Comparison of ENCODE assay signal across 16 mouse cellular contexts in the genomic region with DNA sequence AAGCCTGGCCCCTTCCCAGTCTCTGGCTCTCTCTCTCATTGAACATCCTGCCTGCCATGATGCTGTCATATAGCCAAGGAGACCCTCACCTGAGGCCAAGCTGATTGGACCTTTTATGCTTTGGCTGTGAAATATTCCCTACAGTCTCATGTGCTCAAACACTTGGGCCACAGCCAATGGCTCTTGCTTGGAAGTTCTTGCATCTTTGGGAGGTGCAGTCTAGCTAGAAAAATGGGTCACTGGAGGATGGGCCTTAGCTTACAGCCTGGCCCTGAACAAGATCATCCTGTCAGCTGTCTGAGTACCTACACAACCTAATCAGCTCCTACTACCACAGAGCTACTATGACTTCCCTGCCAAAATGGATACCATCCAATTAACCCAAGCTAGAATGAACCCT.
DNase-seq lines count a peak whose midpoint lies in the region; ATAC-seq lines count a peak whose summit lies in the region.
"Had no signal": no experiment of that assay in that cellular context is flagged by ENCODE, and none has a peak within 500 bp of the region (broad histone marks: within the 10 kb centered on the region; RNA-seq: fewer than 3 reads in every experiment).

No protein-coding gene starts in this region.

- H3K4me3 ChIP-seq in forebrain, embryonic 13.5 days, result no peak overlapping the region
- H3K4me3 ChIP-seq: embryonic facial prominence, embryonic 10.5 days; heart, embryonic 12.5 days; hindbrain, embryonic 10.5 days; hindbrain, embryonic 15.5 days had no signal

- peaks cover 14% of the 10 kb centered on the region for H3K9me3 ChIP-seq in forebrain, embryonic 13.5 days (replicated peaks)
- H3K9me3 ChIP-seq: hindbrain, embryonic 10.5 days; hindbrain, embryonic 15.5 days had no signal

- DNase-seq in adrenal gland, adult 2 months, result peak; percentile 61
- DNase-seq in adrenal gland, adult 18-20 months (ENCODE audit: low spot score in 2 of 2), result no peak
- peak; percentile 3 for DNase-seq in gastrocnemius, adult 18-20 months (ENCODE audit: low spot score)
- no peak for DNase-seq in gastrocnemius, postnatal 36 days
- peak; percentile 59 for DNase-seq in adrenal gland, postnatal 14 days
- DNase-seq in left cerebral cortex, postnatal 4 days, result no peak
- DNase-seq: cerebellum, adult 8-10 months; gastrocnemius, postnatal 14 days; kidney, adult 8-10 months had no signal

- no peak overlapping the region for H3K27ac ChIP-seq in forebrain, embryonic 13.5 days
- H3K27ac ChIP-seq: embryonic facial prominence, embryonic 10.5 days; hindbrain, embryonic 10.5 days; hindbrain, embryonic 15.5 days had no signal

- no peaks in the 10 kb centered on the region for H3K27me3 ChIP-seq in forebrain, embryonic 13.5 days
- H3K27me3 ChIP-seq: heart, embryonic 12.5 days; hindbrain, embryonic 15.5 days had no signal

- no peaks in the 10 kb centered on the region for H3K4me1 ChIP-seq in forebrain, embryonic 13.5 days
- H3K4me1 ChIP-seq: embryonic facial prominence, embryonic 10.5 days; heart, embryonic 12.5 days; hindbrain, embryonic 10.5 days; hindbrain, embryonic 15.5 days had no signal

- H3K9ac ChIP-seq in forebrain, embryonic 13.5 days, result no peak overlapping the region
- H3K9ac ChIP-seq: heart, embryonic 12.5 days; hindbrain, embryonic 15.5 days had no signal

- H3K36me3 ChIP-seq in forebrain, embryonic 13.5 days (ENCODE audit: poor library complexity, severe bottlenecking), result no peaks in the 10 kb centered on the region
- H3K36me3 ChIP-seq: embryonic facial prominence, embryonic 10.5 days; heart, embryonic 12.5 days; hindbrain, embryonic 10.5 days; hindbrain, embryonic 15.5 days had no signal

- no peak overlapping the region for H3K4me2 ChIP-seq in forebrain, embryonic 13.5 days
- H3K4me2 ChIP-seq: heart, embryonic 12.5 days; hindbrain, embryonic 15.5 days had no signal

- ATAC-seq in forebrain, embryonic 13.5 days, result no peak
- ATAC-seq: forebrain, embryonic 14.5 days; intestine, embryonic 16.5 days had no signal

- intact Hi-C loops in gastrocnemius, postnatal 36 days (cut with DNase I), result no loop called here
- intact Hi-C loops in left cerebral cortex, postnatal 4 days (cut with DNase I), result no loop called here

Comparison
In these comparisons a context has a peak if more than half of its experiments do, and no peak if none do; other contexts are left out.
1. DNase-seq: peak in adrenal gland, adult 2 months (single experiment), gastrocnemius, adult 18-20 months (single experiment) and adrenal gland, postnatal 14 days (single experiment); none in adrenal gland, adult 18-20 months (0 of 2), gastrocnemius, postnatal 36 days (0 of 2) and left cerebral cortex, postnatal 4 days (single experiment).